ENCODE assay signal across 18 mouse cellular contexts in genomic region chr3:99290878-99291277, GRCm38 (mm10). TPM values are rescaled to one million over a fixed set of nuclear protein-coding genes. Genes with fewer than 3 reads are reported as not detected.
DNase-seq lines count a peak whose midpoint lies in the region; ATAC-seq and TF ChIP-seq lines count a peak whose summit lies in the region.
"Had no signal": no experiment of that assay in that cellular context is flagged by ENCODE, and none has a peak within 500 bp of the region (broad histone marks: within the 10 kb centered on the region; RNA-seq: fewer than 3 reads in every experiment).

No protein-coding gene starts in this region.

- intact Hi-C loops in left cerebral cortex, postnatal 36 days (cut with DNase I), result no loop called here

- H3K9me3 ChIP-seq in heart, embryonic 11.5 days (replicated peaks; ENCODE audit: control insufficient read depth, low read length), result no peaks in the 10 kb centered on the region
- no peaks in the 10 kb centered on the region for H3K9me3 ChIP-seq in MEL (replicated peaks; ENCODE audit: insufficient read depth, low read length)
- H3K9me3 ChIP-seq: embryonic facial prominence, embryonic 13.5 days; embryonic facial prominence, embryonic 15.5 days; forebrain, embryonic 10.5 days; forebrain, embryonic 12.5 days had no signal

- ATAC-seq in heart, embryonic 11.5 days (replicated peaks; ENCODE audit: insufficient number of reproducible peaks, low FRiP score, low TSS enrichment), result no peak
- ATAC-seq: forebrain, embryonic 14.5 days had no signal

- H3K4me3 ChIP-seq in heart, embryonic 11.5 days (ENCODE audit: low read depth, low read length), result no peak overlapping the region
- H3K4me3 ChIP-seq in MEL (ENCODE audit: control insufficient read depth in 1 of 2, insufficient read depth in 1 of 2, low read depth in 2 of 2, low read length in 2 of 2), result no peak overlapping the region
- H3K4me3 ChIP-seq: embryonic facial prominence, embryonic 13.5 days; embryonic facial prominence, embryonic 15.5 days; erythroblast, embryonic 14.5 days; forebrain, embryonic 10.5 days; forebrain, embryonic 12.5 days had no signal

- H3K27ac ChIP-seq in heart, embryonic 11.5 days (ENCODE audit: low read depth, low read length), result no peak overlapping the region
- no peak overlapping the region for H3K27ac ChIP-seq in MEL (ENCODE audit: control insufficient read depth, low read depth, low read length)
- H3K27ac ChIP-seq: embryonic facial prominence, embryonic 13.5 days; embryonic facial prominence, embryonic 15.5 days; forebrain, embryonic 10.5 days; forebrain, embryonic 12.5 days had no signal

- no peak for TF ChIP-seq CTCF in MEL (IDR thresholded peaks at IDR 0.05 in 2 of 3, conservative IDR thresholded peaks at IDR 0.05 in 1 of 3; ENCODE audit: control insufficient read depth in 1 of 3, insufficient read depth in 1 of 3, low read depth in 2 of 3, low read length in 3 of 3, poor library complexity in 1 of 3, severe bottlenecking in 1 of 3)

- H3K4me2 ChIP-seq in heart, embryonic 11.5 days, result no peak overlapping the region
- H3K4me2 ChIP-seq: embryonic facial prominence, embryonic 13.5 days; embryonic facial prominence, embryonic 15.5 days; forebrain, embryonic 12.5 days had no signal

- peak; percentile 11 for DNase-seq in heart, adult 11 months
- DNase-seq in MEL (ENCODE audit: low read depth, low spot score) (peak; percentile 53), MEL-GATA-1-ER (ENCODE audit: extremely low read depth, low read depth) (peak; percentile 29)
- DNase-seq in left cerebral cortex, postnatal 36 days (ENCODE audit: low spot score in 2 of 2), result no peak
- DNase-seq in left cerebral cortex, adult 8-10 months (ENCODE audit: low spot score in 2 of 2), result no peak
- DNase-seq: cerebellum, adult 11 months; cerebellum, adult 18-20 months; cerebellum, adult 8-10 months; cerebellum, adult 9-11 months; cerebellum, postnatal 36 days had no signal

- whole genome bisulfite sequencing in heart, embryonic 11.5 days (ENCODE audit: insufficient replicate concordance), result 76% methylated on average over 2 of the region's 2 CpGs

- H3K9ac ChIP-seq in heart, embryonic 11.5 days (ENCODE audit: low read depth, low read length), result no peak overlapping the region
- no peak overlapping the region for H3K9ac ChIP-seq in MEL (ENCODE audit: control insufficient read depth, low read depth, low read length, poor library complexity, severe bottlenecking)
- H3K9ac ChIP-seq: embryonic facial prominence, embryonic 13.5 days; embryonic facial prominence, embryonic 15.5 days; forebrain, embryonic 12.5 days had no signal

- H3K4me1 ChIP-seq in heart, embryonic 11.5 days (ENCODE audit: control insufficient read depth, insufficient read depth, low read length), result no peaks in the 10 kb centered on the region
- H3K4me1 ChIP-seq in MEL (ENCODE audit: control insufficient read depth in 1 of 2, insufficient read depth in 2 of 2, low read length in 2 of 2), result peaks cover 5 to 13% of the 10 kb centered on the region in 2 experiments; a peak in 3 of 4 replicates

- TF ChIP-seq RAD21 in MEL (IDR thresholded peaks at IDR 0.05; ENCODE audit: low read depth, low read length), result no peak

- no peaks in the 10 kb centered on the region for H3K36me3 ChIP-seq in heart, embryonic 11.5 days (ENCODE audit: control insufficient read depth, insufficient read depth, low read length)
- peaks cover 0 to 14% of the 10 kb centered on the region in 2 experiments; a peak in 3 of 4 replicates for H3K36me3 ChIP-seq in MEL (ENCODE audit: control insufficient read depth in 1 of 2, insufficient read depth in 2 of 2, low read length in 2 of 2)
- H3K36me3 ChIP-seq: embryonic facial prominence, embryonic 13.5 days; embryonic facial prominence, embryonic 15.5 days; forebrain, embryonic 10.5 days; forebrain, embryonic 12.5 days had no signal

- H3K79me2 ChIP-seq in MEL (ENCODE audit: control insufficient read depth, insufficient read depth, low read length, poor library complexity), result no peaks in the 10 kb centered on the region

- H3K27me3 ChIP-seq in heart, embryonic 11.5 days (ENCODE audit: control insufficient read depth, insufficient read depth, low read length), result no peaks in the 10 kb centered on the region
- no peaks in the 10 kb centered on the region for H3K27me3 ChIP-seq in MEL (ENCODE audit: control insufficient read depth in 1 of 2, insufficient read depth in 2 of 2, low read length in 2 of 2)
- H3K27me3 ChIP-seq: embryonic facial prominence, embryonic 13.5 days; embryonic facial prominence, embryonic 15.5 days; forebrain, embryonic 12.5 days had no signal

- TF ChIP-seq EP300 in MEL (IDR thresholded peaks at IDR 0.05; ENCODE audit: low read depth in 1 of 2, low read length in 2 of 2), result peak; percentile 32 to 46; a peak in 2 of 4 replicates

- no peak for TF ChIP-seq POLR2A in MEL (IDR thresholded peaks at IDR 0.05; ENCODE audit: control insufficient read depth in 1 of 2, insufficient read depth in 1 of 2, low read depth in 1 of 2, low read length in 2 of 2, poor library complexity in 1 of 2)

TF ChIP-seq in MEL, 35 proteins besides CTCF, POLR2A, EP300 and RAD21:
- TF ChIP-seq ETS1 (IDR thresholded peaks at IDR 0.05; ENCODE audit: low read depth, low read length), result peak; percentile 89
- no peak for TF ChIP-seq MAFK (IDR thresholded peaks at IDR 0.05; ENCODE audit: borderline replicate concordance, low read depth, low read length)
- no peak for TF ChIP-seq RCOR1 (IDR thresholded peaks at IDR 0.05; ENCODE audit: low read depth, low read length)
- no peak for TF ChIP-seq SIN3A (IDR thresholded peaks at IDR 0.05; ENCODE audit: low read length)
- no peak for TF ChIP-seq ZC3H11A (IDR thresholded peaks at IDR 0.05; ENCODE audit: low read depth, low read length)
- TF ChIP-seq GABPA (IDR thresholded peaks at IDR 0.05; ENCODE audit: low read depth, low read length), result no peak
- TF ChIP-seq GATA1 (IDR thresholded peaks at IDR 0.05; ENCODE audit: low read depth, low read length), result peak; percentile 71
- TF ChIP-seq NELFE (IDR thresholded peaks at IDR 0.05; ENCODE audit: low read depth, low read length), result no peak
- TF ChIP-seq CHD2 (IDR thresholded peaks at IDR 0.05; ENCODE audit: low read length), result no peak
- TF ChIP-seq MYC (IDR thresholded peaks at IDR 0.05; ENCODE audit: low read depth, low read length), result no peak
- TF ChIP-seq USF2 (IDR thresholded peaks at IDR 0.05; ENCODE audit: borderline replicate concordance in 1 of 2, insufficient read depth in 1 of 2, low read depth in 1 of 2, low read length in 2 of 2), result no peak
- no peak for TF ChIP-seq TBP (IDR thresholded peaks at IDR 0.05; ENCODE audit: low read depth, low read length)
- TF ChIP-seq CHD1 (IDR thresholded peaks at IDR 0.05; ENCODE audit: low read depth, low read length), result no peak
- no peak for TF ChIP-seq BHLHE40 (IDR thresholded peaks at IDR 0.05; ENCODE audit: borderline replicate concordance, low read depth, low read length)

RNA-seq across cellular contexts. Expression of gene Tbx15, which starts 50.7 kb away (rescaled TPM):
- 0.21 and 0.40 TPM in 2 replicates for polyA plus RNA-seq in heart, embryonic 11.5 days (2014; fragmentation: Nextera tagmentation; extraction: Ambion mirVana)
- 8.9 and 9.8 TPM in 2 replicates for total RNA-seq in MEL (2012; rRNA removed)
- polyA plus RNA-seq in MEL (2012; ENCODE audit: insufficient read depth in 1 of 2, insufficient read length in 2 of 2, low read depth in 1 of 2, low replicate concordance in 2 of 2, missing spikeins in 1 of 2), result 10 to 100 TPM in 1 of 2 experiments, not detected in 1; 13.0 TPM
- 1 to 10 TPM in 1 of 2 experiments, under 1 TPM in 1; 0.84 to 1.1 TPM for total RNA-seq in left cerebral cortex, postnatal 36 days (2021)
- 1 to 10 TPM in 2 of 4 experiments, under 1 TPM in 2; 0.72 to 1.9 (median 1.1) TPM for total RNA-seq in left cerebral cortex, adult 8-10 months (2022)
- total RNA-seq: common myeloid progenitor, adult 5-6 weeks had no signal
- polyA plus RNA-seq: erythroblast, embryonic 14.5 days had no signal

Comparison
In these comparisons a context has a peak if more than half of its experiments do, and no peak if none do; other contexts are left out.
1. DNase-seq: peak in heart, adult 11 months (single experiment), MEL (single experiment) and MEL-GATA-1-ER (single experiment); none in left cerebral cortex, postnatal 36 days (0 of 2) and left cerebral cortex, adult 8-10 months (0 of 2).